ENCODE assay signal across 18 mouse cellular contexts in the genomic region with DNA sequence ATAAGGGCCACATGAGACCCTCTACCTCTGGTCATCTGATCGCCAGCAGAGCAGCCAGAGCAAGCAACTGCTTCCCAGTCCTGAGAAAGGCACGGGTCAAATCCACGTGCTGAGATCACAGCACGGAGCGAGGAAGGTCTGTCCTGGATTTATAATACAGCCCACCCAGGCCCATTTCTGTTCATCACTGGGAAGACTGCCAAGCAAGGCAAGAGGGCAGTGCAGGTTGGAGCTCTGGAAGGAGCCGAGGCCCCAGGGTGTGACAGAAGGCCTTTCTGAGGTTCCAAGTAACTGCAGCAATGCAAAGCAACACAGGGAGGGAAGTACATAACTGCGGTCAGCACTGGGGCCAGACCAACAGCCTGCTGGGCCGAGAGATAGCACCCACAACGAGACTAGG. TPM values are rescaled to one million over a fixed set of nuclear protein-coding genes. Genes with fewer than 3 reads are reported as not detected.
DNase-seq lines count a peak whose midpoint lies in the region; ATAC-seq lines count a peak whose summit lies in the region.
"Had no signal": no experiment of that assay in that cellular context is flagged by ENCODE, and none has a peak within 500 bp of the region (broad histone marks: within the 10 kb centered on the region; RNA-seq: fewer than 3 reads in every experiment).

No protein-coding gene starts in this region.

- no peak overlapping the region for H3K9ac ChIP-seq in midbrain, embryonic 13.5 days (replicated peaks)
- no peak overlapping the region for H3K9ac ChIP-seq in midbrain, embryonic 16.5 days (ENCODE audit: low read depth, low read length)
- no peak overlapping the region for H3K9ac ChIP-seq in forebrain, embryonic 13.5 days
- H3K9ac ChIP-seq: embryonic facial prominence, embryonic 12.5 days had no signal

- no peaks in the 10 kb centered on the region for H3K9me3 ChIP-seq in midbrain, embryonic 13.5 days
- no peaks in the 10 kb centered on the region for H3K9me3 ChIP-seq in midbrain, embryonic 16.5 days (replicated peaks; ENCODE audit: control insufficient read depth, low read length, poor library complexity, severe bottlenecking)
- no peaks in the 10 kb centered on the region for H3K9me3 ChIP-seq in forebrain, embryonic 13.5 days (replicated peaks)
- H3K9me3 ChIP-seq: embryonic facial prominence, embryonic 10.5 days; embryonic facial prominence, embryonic 12.5 days had no signal

- H3K27me3 ChIP-seq in midbrain, embryonic 13.5 days = no peaks in the 10 kb centered on the region
- H3K27me3 ChIP-seq in midbrain, embryonic 16.5 days (ENCODE audit: control insufficient read depth, insufficient read depth, low read depth, low read length) = no peaks in the 10 kb centered on the region
- H3K27me3 ChIP-seq in forebrain, embryonic 13.5 days = no peaks in the 10 kb centered on the region
- H3K27me3 ChIP-seq: embryonic facial prominence, embryonic 12.5 days; Patski had no signal

- ATAC-seq in midbrain, embryonic 13.5 days = no peak
- no peak for ATAC-seq in midbrain, embryonic 16.5 days
- no peak for ATAC-seq in forebrain, embryonic 13.5 days
- ATAC-seq: activated CD4-positive, CD25-positive, alpha-beta regulatory T cell, adult 4 months; forebrain, embryonic 14.5 days; forebrain, embryonic 16.5 days; Patski had no signal

- no peak overlapping the region for H3K4me3 ChIP-seq in midbrain, embryonic 13.5 days (replicated peaks)
- H3K4me3 ChIP-seq in midbrain, embryonic 16.5 days (ENCODE audit: low read depth, low read length) = no peak overlapping the region
- no peak overlapping the region for H3K4me3 ChIP-seq in forebrain, embryonic 13.5 days
- H3K4me3 ChIP-seq: embryonic facial prominence, embryonic 10.5 days; embryonic facial prominence, embryonic 12.5 days; gastrocnemius, adult 2 months had no signal

- peak; percentile 14 for DNase-seq in cerebellum, adult 9-10 months
- no peak for DNase-seq in cerebellum, adult 8-10 months
- DNase-seq in cerebellum, postnatal 10 days = peak; percentile 41 to 54
- no peak for DNase-seq in cerebellum, postnatal 4 days (ENCODE audit: low spot score in 2 of 2)
- DNase-seq: adrenal gland, adult 8-10 months; adrenal gland, postnatal 14 days; adrenal gland, postnatal 36 days; gastrocnemius, adult 2 months had no signal

- no peak overlapping the region for H3K4me2 ChIP-seq in midbrain, embryonic 13.5 days (replicated peaks)
- H3K4me2 ChIP-seq in midbrain, embryonic 16.5 days (ENCODE audit: low read length) = no peak overlapping the region
- no peak overlapping the region for H3K4me2 ChIP-seq in forebrain, embryonic 13.5 days
- H3K4me2 ChIP-seq: embryonic facial prominence, embryonic 12.5 days had no signal

- H3K36me3 ChIP-seq in midbrain, embryonic 13.5 days = peaks cover 94% of the 10 kb centered on the region
- peaks cover 34% of the 10 kb centered on the region for H3K36me3 ChIP-seq in midbrain, embryonic 16.5 days (ENCODE audit: control insufficient read depth, insufficient read depth, low read length)
- H3K36me3 ChIP-seq in forebrain, embryonic 13.5 days (ENCODE audit: poor library complexity, severe bottlenecking) = peaks cover 96% of the 10 kb centered on the region

- H3K4me1 ChIP-seq in midbrain, embryonic 13.5 days (replicated peaks) = peaks cover 17% of the 10 kb centered on the region
- peaks cover 7% of the 10 kb centered on the region for H3K4me1 ChIP-seq in midbrain, embryonic 16.5 days (ENCODE audit: control insufficient read depth, insufficient read depth, low read length)
- peaks cover 3% of the 10 kb centered on the region for H3K4me1 ChIP-seq in forebrain, embryonic 13.5 days
- H3K4me1 ChIP-seq: embryonic facial prominence, embryonic 12.5 days had no signal

- 0 out of 2 replicates have a peak overlapping the region, but pooled peaks have one; percentile 19 for H3K27ac ChIP-seq in midbrain, embryonic 13.5 days
- no peak overlapping the region for H3K27ac ChIP-seq in midbrain, embryonic 16.5 days (ENCODE audit: low read length)
- no peak overlapping the region for H3K27ac ChIP-seq in forebrain, embryonic 13.5 days
- H3K27ac ChIP-seq: embryonic facial prominence, embryonic 10.5 days; embryonic facial prominence, embryonic 12.5 days; gastrocnemius, adult 2 months had no signal

- 93% methylated on average over 9 of the region's 9 CpGs for whole genome bisulfite sequencing in midbrain, embryonic 13.5 days
- WGBS in midbrain, embryonic 16.5 days = 85% methylated on average over 9 of the region's 9 CpGs
- 83% methylated on average over 9 of the region's 9 CpGs for WGBS in forebrain, embryonic 13.5 days

RNA-seq across cellular contexts. Expression of a gene that starts 9.0 kb away (rescaled TPM):
- polyA plus RNA-seq in midbrain, embryonic 13.5 days (2015; fragmentation: Nextera tagmentation; extraction: Ambion mirVana) = not detected in 2 replicates
- 0.12 TPM in 1 of 2 replicates, not detected in the other for polyA plus RNA-seq in midbrain, embryonic 16.5 days (2015; fragmentation: Nextera tagmentation; extraction: Ambion mirVana)
- polyA plus RNA-seq in forebrain, embryonic 13.5 days (2015; fragmentation: Nextera tagmentation; extraction: Ambion mirVana) = not detected in 2 replicates
- polyA plus RNA-seq: activated CD4-positive, CD25-positive, alpha-beta regulatory T cell, adult 4 months; C2C12; forebrain, embryonic 14.5 days; forebrain, embryonic 16.5 days; Patski had no signal

RNA-seq across cellular contexts. Expression of a gene that starts 48.1 kb away (rescaled TPM):
- polyA plus RNA-seq in midbrain, embryonic 13.5 days (2015; fragmentation: Nextera tagmentation; extraction: Ambion mirVana) = 67.7 and 70.4 TPM in 2 replicates
- 51.4 and 61.3 TPM in 2 replicates for polyA plus RNA-seq in midbrain, embryonic 16.5 days (2015; fragmentation: Nextera tagmentation; extraction: Ambion mirVana)
- 67.2 and 70.5 TPM in 2 replicates for polyA plus RNA-seq in forebrain, embryonic 13.5 days (2015; fragmentation: Nextera tagmentation; extraction: Ambion mirVana)

Comparison
In these comparisons a context has a peak if more than half of its experiments do, and no peak if none do; other contexts are left out.
1. DNase-seq: peak in cerebellum, adult 9-10 months (single experiment) and cerebellum, postnatal 10 days (2 of 2); none in cerebellum, adult 8-10 months (single experiment) and cerebellum, postnatal 4 days (0 of 2).